Mouse (Mus musculus): ENCODE data around the gene Pitpnc1.

GRCm38 (mm10) chr11:107287215-107288185, 183.0 kb downstream of the Pitpnc1 start:
- no peak for TF ChIP-seq CTCF (IDR thresholded peaks at IDR 0.05; ENCODE audit: low read depth)
- no peak for TF ChIP-seq EP300 (IDR thresholded peaks at IDR 0.05; ENCODE audit: low read depth)
